Mouse (Mus musculus) heart, embryonic 15.5 days (tissue): ENCODE data around the gene Arl6ip4. TPM values are rescaled to one million over a fixed set of nuclear protein-coding genes. Genes with fewer than 3 reads are reported as not detected.

Experiments
- ATAC-seq: fragments of 200-750 bp; cut with Nextera tagmentation; replicated peaks from 2 replicates; pipeline ENCODE4 v1.8.0; 2017; ENCODE audit warnings: low read depth, moderate TSS enrichment; ENCODE audit not compliant: insufficient number of reproducible peaks, insufficient read depth, low FRiP score
- H3K27ac ChIP-seq: fragments of 300-500 bp; sonication (generic); 2 replicates; pipeline ENCODE4 v1.5.1; 2015; ENCODE audit warnings: mild to moderate bottlenecking, inconsistent platforms
- H3K27me3 ChIP-seq: fragments of 300-500 bp; sonication (generic); 2 replicates; pipeline ENCODE4 v1.6.1; 2015; ENCODE audit warnings: inconsistent platforms
- H3K36me3 ChIP-seq: fragments of 300-500 bp; sonication (generic); 2 replicates; pipeline ENCODE4 v1.6.1; 2015; ENCODE audit warnings: mild to moderate bottlenecking, inconsistent platforms
- H3K4me1 ChIP-seq: fragments of 300-500 bp; sonication (generic); replicated peaks from 2 replicates; pipeline ENCODE4 v1.6.1; 2015; ENCODE audit warnings: inconsistent platforms
- H3K4me2 ChIP-seq: fragments of 300-500 bp; sonication (generic); 2 replicates; pipeline ENCODE4 v1.6.1; 2015; ENCODE audit warnings: inconsistent platforms, mild to moderate bottlenecking, moderate library complexity
- H3K4me3 ChIP-seq: fragments of 300-500 bp; sonication (generic); 2 replicates; pipeline ENCODE4 v1.5.1; 2015; ENCODE audit warnings: mild to moderate bottlenecking, inconsistent platforms
- H3K9ac ChIP-seq: fragments of 300-500 bp; sonication (generic); 2 replicates; pipeline ENCODE4 v1.6.1; 2015; ENCODE audit warnings: mild to moderate bottlenecking, inconsistent platforms
- H3K9me3 ChIP-seq: fragments of 300-500 bp; sonication (generic); replicated peaks from 2 replicates; pipeline ENCODE4 v1.6.1; 2016; ENCODE audit warnings: inconsistent platforms
- WGBS: fragments of 180-500 bp; shearing (Covaris S2); methylation state at CpG from one replicate; pipeline ENCODE4 v1.1.7; 2015; ENCODE audit warnings: mixed read lengths; 5-methylcytosine and 5-hydroxymethylcytosine counted together
- polyA plus RNA-seq: library from polyadenylated mRNA; unstranded; fragments of >200 nt; fragmentation: Nextera tagmentation; extraction: Ambion mirVana; gene quantifications from 2 replicates; pipeline ENCODE4 v1.2.1, GENCODE M21; 2015

Gene Arl6ip4
- polyA plus RNA-seq = 67.6 and 75.3 TPM in 2 replicates

GRCm38 (mm10) chr5:124115990-124116845, at the start of gene Arl6ip4:
Arl6ip4 (plus strand) TSS chr5:124116089.
- Histone ChIP-seq H3K36me3 (peaks cover 35% of the 10 kb centered on the region), H3K27ac (peak within 1 kb of the TSS; percentile 80), H3K27me3 (no peaks in the 10 kb centered on the region), H3K4me2 (peak within 1 kb of the TSS; percentile 95), H3K4me1 (peaks cover 45% of the 10 kb centered on the region), H3K4me3 (peak within 1 kb of the TSS; percentile 77), H3K9ac (peak within 1 kb of the TSS; percentile 88), H3K9me3 (no peaks in the 10 kb centered on the region)
- WGBS = under 1% methylated on average over 64 of the region's 64 CpGs
- ATAC-seq = no peak

DNA sequence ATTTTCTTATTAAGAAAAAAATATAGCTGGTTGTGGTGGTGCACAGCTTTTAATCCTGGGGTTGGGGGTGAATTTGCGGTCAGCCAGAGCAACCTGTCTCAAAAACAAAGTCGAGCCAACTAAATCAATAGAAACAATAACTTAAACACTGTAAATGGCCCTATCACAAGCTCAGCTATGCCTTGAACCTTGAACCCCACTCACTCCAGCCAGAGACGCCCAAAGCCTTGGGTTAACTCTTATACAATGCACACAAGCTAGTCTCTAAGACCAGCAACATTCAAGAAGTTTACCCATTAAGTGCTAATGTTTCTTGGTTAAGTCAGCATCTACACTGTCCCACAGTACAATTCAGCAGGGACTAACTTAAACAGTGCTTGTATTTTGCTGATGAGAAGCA, 46.2 kb upstream of the Arl6ip4 start:
- no peak overlapping the region for H3K4me3 ChIP-seq
- 88% methylated on average over 3 of the region's 3 CpGs for WGBS
- ATAC-seq = no peak
- H3K27ac ChIP-seq = no peak overlapping the region
- H3K27me3 ChIP-seq = no peaks in the 10 kb centered on the region
- H3K36me3 ChIP-seq = no peaks in the 10 kb centered on the region
- no peak overlapping the region for H3K4me2 ChIP-seq
- H3K9ac ChIP-seq = no peak overlapping the region
- peaks cover 13% of the 10 kb centered on the region for H3K4me1 ChIP-seq
- no peaks in the 10 kb centered on the region for H3K9me3 ChIP-seq

- no peaks in the 10 kb centered on the region for H3K9me3 ChIP-seq
- H3K27me3 ChIP-seq = no peaks in the 10 kb centered on the region
- H3K4me1 ChIP-seq = peaks cover 19% of the 10 kb centered on the region
- no peak overlapping the region for H3K4me3 ChIP-seq
- no peak overlapping the region for H3K9ac ChIP-seq
- H3K36me3 ChIP-seq = no peaks in the 10 kb centered on the region
- WGBS = 52% methylated on average over 9 of the region's 9 CpGs
- H3K4me2 ChIP-seq = no peak overlapping the region
- ATAC-seq = no peak
- 0 out of 2 replicates have a peak overlapping the region, but pooled peaks have one; percentile 21 for H3K27ac ChIP-seq
These were observed 42.2 kb upstream of the Arl6ip4 start for GRCm38 (mm10) chr5:124073682-124074081.

DNA sequence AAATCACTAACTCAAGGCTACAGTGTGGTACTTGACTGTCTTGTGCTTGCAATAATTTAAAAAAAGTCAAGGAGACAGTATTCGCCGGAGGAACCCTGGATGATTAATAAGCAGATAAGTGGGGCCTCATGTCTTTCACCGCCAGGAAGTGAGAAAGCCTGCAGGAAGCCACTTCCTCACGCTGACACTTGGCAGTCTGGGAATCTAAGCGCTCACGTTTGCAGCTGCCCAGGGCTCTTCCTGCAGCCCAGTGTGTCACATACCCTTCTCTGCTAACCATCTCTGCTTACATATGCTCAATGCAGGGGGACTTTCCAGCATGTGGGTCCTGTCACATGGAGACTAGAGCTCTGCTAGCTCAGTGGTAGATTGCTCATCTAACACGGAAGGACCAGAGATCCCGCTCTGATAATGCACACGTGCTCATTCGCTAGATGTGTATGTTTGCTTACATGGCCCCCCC, 41.0 kb upstream of the Arl6ip4 start:
- Histone ChIP-seq H3K9me3 (no peaks in the 10 kb centered on the region), H3K4me3 (no peak overlapping the region), H3K4me2 (no peak overlapping the region), H3K36me3 (no peaks in the 10 kb centered on the region), H3K9ac (no peak overlapping the region), H3K27ac (peak overlapping the region; percentile 47), H3K4me1 (peaks cover 26% of the 10 kb centered on the region), H3K27me3 (no peaks in the 10 kb centered on the region)
- 36% methylated on average over 10 of the region's 10 CpGs for WGBS
- ATAC-seq = peak; percentile 12; the same call in 1 of the 2 replicates

GRCm38 (mm10) chr5:124075716-124076115, 40.2 kb upstream of the Arl6ip4 start:
- no peak overlapping the region for H3K4me3 ChIP-seq
- H3K4me2 ChIP-seq = no peak overlapping the region; the same call in 1 of the 2 replicates
- WGBS = 70% methylated on average over 9 of the region's 9 CpGs
- H3K27ac ChIP-seq = peak overlapping the region; percentile 47; the same call in 1 of the 2 replicates
- no peak for ATAC-seq
- no peak overlapping the region for H3K9ac ChIP-seq
- H3K4me1 ChIP-seq = peaks cover 34% of the 10 kb centered on the region
- no peaks in the 10 kb centered on the region for H3K9me3 ChIP-seq
- H3K27me3 ChIP-seq = no peaks in the 10 kb centered on the region
- H3K36me3 ChIP-seq = no peaks in the 10 kb centered on the region

GRCm38 (mm10) chr5:124076559-124076958, 39.3 kb upstream of the Arl6ip4 start:
- no peak for ATAC-seq
- Histone ChIP-seq H3K36me3 (no peaks in the 10 kb centered on the region), H3K4me1 (peaks cover 36% of the 10 kb centered on the region), H3K27ac (no peak overlapping the region), H3K4me2 (no peak overlapping the region), H3K4me3 (no peak overlapping the region), H3K27me3 (no peaks in the 10 kb centered on the region), H3K9me3 (no peaks in the 10 kb centered on the region), H3K9ac (no peak overlapping the region)
- WGBS = 59% methylated on average over 9 of the region's 9 CpGs

- H3K4me2 ChIP-seq = no peak overlapping the region
- no peak overlapping the region for H3K9ac ChIP-seq
- peaks cover 36% of the 10 kb centered on the region for H3K4me1 ChIP-seq
- no peaks in the 10 kb centered on the region for H3K9me3 ChIP-seq
- H3K36me3 ChIP-seq = no peaks in the 10 kb centered on the region
- H3K27me3 ChIP-seq = no peaks in the 10 kb centered on the region
- WGBS = 82% methylated on average over 13 of the region's 13 CpGs
- no peak overlapping the region for H3K4me3 ChIP-seq
- ATAC-seq = no peak
- H3K27ac ChIP-seq = no peak overlapping the region
These were observed 38.6 kb upstream of the Arl6ip4 start for GRCm38 (mm10) chr5:124077241-124077640.

GRCm38 (mm10) chr5:124077856-124078460, 37.9 kb upstream of the Arl6ip4 start:
- no peak overlapping the region for H3K9ac ChIP-seq
- H3K9me3 ChIP-seq = no peaks in the 10 kb centered on the region
- H3K36me3 ChIP-seq = no peaks in the 10 kb centered on the region
- H3K4me3 ChIP-seq = no peak overlapping the region
- no peak for ATAC-seq
- no peak overlapping the region for H3K4me2 ChIP-seq
- H3K27ac ChIP-seq = no peak overlapping the region
- H3K27me3 ChIP-seq = no peaks in the 10 kb centered on the region
- H3K4me1 ChIP-seq = peaks cover 36% of the 10 kb centered on the region
- 66% methylated on average over 6 of the region's 6 CpGs for WGBS

DNA sequence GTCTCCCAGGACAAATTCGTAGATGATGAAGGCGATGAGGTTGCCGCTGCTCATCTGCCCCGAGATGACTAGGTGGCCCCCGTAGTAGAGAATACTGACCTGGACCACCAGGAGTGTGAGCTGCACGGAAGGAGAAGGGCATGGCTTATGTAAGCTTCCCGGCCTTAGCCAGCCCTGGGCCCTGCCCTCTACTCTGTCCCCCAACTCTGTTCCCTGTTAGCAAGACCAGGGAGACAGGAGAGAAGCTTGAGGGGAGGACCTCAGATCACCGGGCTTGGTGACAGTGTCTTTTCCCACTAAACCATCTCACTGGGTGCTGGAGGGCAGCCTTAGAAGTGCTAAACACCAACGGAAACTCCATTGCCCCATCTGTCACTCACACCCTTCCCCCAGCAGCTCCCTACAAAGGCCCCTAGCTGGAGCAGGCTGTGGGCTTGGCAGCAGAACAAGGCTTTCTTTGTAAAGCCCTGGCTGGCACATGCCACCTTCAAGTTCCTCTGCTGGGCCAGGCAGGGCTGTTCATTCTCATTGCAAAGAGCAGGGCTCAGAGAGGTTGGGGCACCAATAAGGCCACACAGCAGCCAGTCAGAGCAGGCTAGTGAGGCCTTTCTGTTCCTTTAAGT, 37.0 kb upstream of the Arl6ip4 start:
- Histone ChIP-seq H3K4me1 (peaks cover 29% of the 10 kb centered on the region), H3K27ac (peak overlapping the region; percentile 29), H3K4me3 (no peak overlapping the region), H3K9ac (no peak overlapping the region), H3K9me3 (no peaks in the 10 kb centered on the region), H3K36me3 (no peaks in the 10 kb centered on the region), H3K4me2 (no peak overlapping the region), H3K27me3 (no peaks in the 10 kb centered on the region)
- 0 out of 2 replicates have a peak, but pooled peaks have one; percentile 23 for ATAC-seq
- WGBS = 64% methylated on average over 9 of the region's 9 CpGs

DNA sequence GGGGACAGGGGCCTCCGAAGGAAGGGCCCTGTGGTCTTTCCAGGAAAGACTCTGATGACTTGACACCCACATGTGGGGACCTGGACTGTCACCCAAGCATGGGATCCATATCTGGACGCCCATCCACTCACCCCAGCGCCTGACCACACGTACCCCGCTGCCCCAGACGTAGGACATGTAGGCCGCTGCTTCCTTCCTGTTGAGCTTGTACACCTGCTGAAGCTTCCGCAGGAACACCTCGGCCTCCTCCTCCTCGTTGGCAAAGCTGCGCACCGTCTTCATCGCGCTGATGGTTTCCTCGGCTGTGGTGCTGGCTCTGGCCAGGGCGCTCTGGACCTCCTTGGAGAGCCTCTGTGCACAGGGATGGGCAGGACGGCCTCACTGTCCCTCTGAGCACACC, 36.0 kb upstream of the Arl6ip4 start:
- H3K27ac ChIP-seq = peak overlapping the region; percentile 29; the same call in 1 of the 2 replicates
- H3K27me3 ChIP-seq = no peaks in the 10 kb centered on the region
- WGBS = 85% methylated on average over 17 of the region's 17 CpGs
- H3K4me2 ChIP-seq = no peak overlapping the region; the same call in 1 of the 2 replicates
- peaks cover 20% of the 10 kb centered on the region for H3K4me1 ChIP-seq
- H3K9ac ChIP-seq = no peak overlapping the region
- H3K4me3 ChIP-seq = no peak overlapping the region
- no peaks in the 10 kb centered on the region for H3K36me3 ChIP-seq
- no peaks in the 10 kb centered on the region for H3K9me3 ChIP-seq
- ATAC-seq = no peak

GRCm38 (mm10) chr5:124082447-124082846, 33.4 kb upstream of the Arl6ip4 start:
- Histone ChIP-seq H3K9me3 (no peaks in the 10 kb centered on the region), H3K27me3 (no peaks in the 10 kb centered on the region), H3K9ac (no peak overlapping the region), H3K4me3 (no peak overlapping the region), H3K36me3 (no peaks in the 10 kb centered on the region), H3K4me1 (peaks cover 17% of the 10 kb centered on the region), H3K4me2 (no peak overlapping the region), H3K27ac (no peak overlapping the region)
- no peak for ATAC-seq
- 68% methylated on average over 10 of the region's 10 CpGs for WGBS
